Mouse (Mus musculus): ENCODE data around the gene Sh3gl1. TPM values are rescaled to one million over a fixed set of nuclear protein-coding genes. Genes with fewer than 3 reads are reported as not detected.

Gene Sh3gl1
- polyA plus RNA-seq, 1 experiment from 2014 or later = 97.1 TPM

GRCm38 (mm10) chr17:56024476-56024875 lies 12.0 kb downstream of the Sh3gl1 start:
- no peaks in the 10 kb centered on the region for H3K4me1 ChIP-seq (ENCODE audit: insufficient read depth, low read depth, low read length)

GRCm38 (mm10) chr17:56023386-56023785 lies 13.0 kb downstream of the Sh3gl1 start:
- ATAC-seq = peak; percentile 50
- DNase-seq (ENCODE audit: low spot score) = peak; percentile 47

More at GRCm38 (mm10) chr17:56024476-56024875, 12.0 kb downstream of the Sh3gl1 start:
- TF ChIP-seq CTCF (IDR thresholded peaks at IDR 0.05) (no peak), EP300 (IDR thresholded peaks at IDR 0.05) (no peak)
- DNase-seq (ENCODE audit: low spot score) (no peak), ATAC-seq (no peak)
- no peak overlapping the region for H3K4me3 ChIP-seq (ENCODE audit: low read depth, low read length)
- no peak overlapping the region for H3K9ac ChIP-seq (replicated peaks; ENCODE audit: low read depth)
- peaks cover 4% of the 10 kb centered on the region; the same call in 1 of the 2 replicates for H3K36me3 ChIP-seq (ENCODE audit: insufficient read depth, low read length)
- H3K27me3 ChIP-seq (replicated peaks; ENCODE audit: insufficient read depth, low read length) = no peaks in the 10 kb centered on the region
- no peak overlapping the region for H3K4me2 ChIP-seq (replicated peaks; ENCODE audit: low read depth, low read length)
- 54% methylated on average over 2 of the region's 2 CpGs for WGBS
- H3K9me3 ChIP-seq (ENCODE audit: low read length) = no peaks in the 10 kb centered on the region
- no peak overlapping the region for H3K27ac ChIP-seq (ENCODE audit: low read length)

GRCm38 (mm10) chr17:56022989-56023290 lies 13.5 kb downstream of the Sh3gl1 start:
- Histone ChIP-seq H3K9me3 (ENCODE audit: low read length) (no peaks in the 10 kb centered on the region), H3K9ac (replicated peaks; ENCODE audit: low read depth) (no peak overlapping the region), H3K36me3 (ENCODE audit: insufficient read depth, low read length) (peaks cover 17% of the 10 kb centered on the region), H3K4me1 (ENCODE audit: insufficient read depth, low read depth, low read length) (no peaks in the 10 kb centered on the region), H3K27ac (ENCODE audit: low read length) (no peak overlapping the region), H3K27me3 (replicated peaks; ENCODE audit: insufficient read depth, low read length) (no peaks in the 10 kb centered on the region), H3K4me3 (ENCODE audit: low read depth, low read length) (no peak overlapping the region), H3K4me2 (replicated peaks; ENCODE audit: low read depth, low read length) (no peak overlapping the region)
- DNase-seq (ENCODE audit: low spot score) (no peak), ATAC-seq (no peak)
- 82% methylated on average over 4 of the region's 4 CpGs for WGBS
- TF ChIP-seq CTCF (IDR thresholded peaks at IDR 0.05) (no peak), EP300 (IDR thresholded peaks at IDR 0.05) (no peak)

More at GRCm38 (mm10) chr17:56023386-56023785, 13.0 kb downstream of the Sh3gl1 start:
- no peaks in the 10 kb centered on the region for H3K4me1 ChIP-seq (ENCODE audit: insufficient read depth, low read depth, low read length)
- 0 out of 2 replicates have a peak overlapping the region, but pooled peaks have one; percentile 6 for H3K27ac ChIP-seq (ENCODE audit: low read length)
- no peaks in the 10 kb centered on the region for H3K9me3 ChIP-seq (ENCODE audit: low read length)
- WGBS = 44% methylated on average over 5 of the region's 5 CpGs
- H3K4me2 ChIP-seq (replicated peaks; ENCODE audit: low read depth, low read length) = no peak overlapping the region
- H3K9ac ChIP-seq (replicated peaks; ENCODE audit: low read depth) = no peak overlapping the region
- no peak overlapping the region for H3K4me3 ChIP-seq (ENCODE audit: low read depth, low read length)
- TF ChIP-seq CTCF (IDR thresholded peaks at IDR 0.05) = no peak
- no peak for TF ChIP-seq EP300 (IDR thresholded peaks at IDR 0.05)
- H3K27me3 ChIP-seq (replicated peaks; ENCODE audit: insufficient read depth, low read length) = no peaks in the 10 kb centered on the region
- H3K36me3 ChIP-seq (ENCODE audit: insufficient read depth, low read length) = peaks cover 15% of the 10 kb centered on the region

GRCm38 (mm10) chr17:56022131-56022988 lies 14.1 kb downstream of the Sh3gl1 start:
- DNase-seq (ENCODE audit: low spot score) = no peak
- H3K4me3 ChIP-seq (ENCODE audit: low read depth, low read length) = no peak overlapping the region
- H3K9ac ChIP-seq (replicated peaks; ENCODE audit: low read depth) = no peak overlapping the region
- 86% methylated on average over 2 of the region's 2 CpGs for WGBS
- no peak overlapping the region for H3K4me2 ChIP-seq (replicated peaks; ENCODE audit: low read depth, low read length)
- H3K27me3 ChIP-seq (replicated peaks; ENCODE audit: insufficient read depth, low read length) = no peaks in the 10 kb centered on the region
- peaks cover 22% of the 10 kb centered on the region for H3K36me3 ChIP-seq (ENCODE audit: insufficient read depth, low read length)
- H3K27ac ChIP-seq (ENCODE audit: low read length) = no peak overlapping the region
- H3K9me3 ChIP-seq (ENCODE audit: low read length) = no peaks in the 10 kb centered on the region
- no peak for ATAC-seq
- no peaks in the 10 kb centered on the region for H3K4me1 ChIP-seq (ENCODE audit: insufficient read depth, low read depth, low read length)
- TF ChIP-seq EP300 (IDR thresholded peaks at IDR 0.05) = no peak
- no peak for TF ChIP-seq CTCF (IDR thresholded peaks at IDR 0.05)

- no peaks in the 10 kb centered on the region for H3K27me3 ChIP-seq (replicated peaks; ENCODE audit: insufficient read depth, low read length)
- no peak for TF ChIP-seq EP300 (IDR thresholded peaks at IDR 0.05)
- no peak for TF ChIP-seq CTCF (IDR thresholded peaks at IDR 0.05)
- H3K27ac ChIP-seq (ENCODE audit: low read length) = no peak overlapping the region
- H3K4me3 ChIP-seq (ENCODE audit: low read depth, low read length) = no peak overlapping the region
- H3K9ac ChIP-seq (replicated peaks; ENCODE audit: low read depth) = no peak overlapping the region; the same call in 1 of the 2 replicates
- WGBS = 86% methylated on average over 4 of the region's 4 CpGs
- no peak for ATAC-seq
- H3K4me1 ChIP-seq (ENCODE audit: insufficient read depth, low read depth, low read length) = no peaks in the 10 kb centered on the region
- peaks cover 31% of the 10 kb centered on the region for H3K36me3 ChIP-seq (ENCODE audit: insufficient read depth, low read length)
- no peak overlapping the region for H3K4me2 ChIP-seq (replicated peaks; ENCODE audit: low read depth, low read length)
- no peaks in the 10 kb centered on the region for H3K9me3 ChIP-seq (ENCODE audit: low read length)
- no peak for DNase-seq (ENCODE audit: low spot score)
Observed at GRCm38 (mm10) chr17:56021161-56021910, 15.1 kb downstream of the Sh3gl1 start.

GRCm38 (mm10) chr17:56020400-56021084 lies 15.9 kb downstream of the Sh3gl1 start:
- Histone ChIP-seq H3K9me3 (ENCODE audit: low read length) (no peaks in the 10 kb centered on the region), H3K4me1 (ENCODE audit: insufficient read depth, low read depth, low read length) (no peaks in the 10 kb centered on the region), H3K27me3 (replicated peaks; ENCODE audit: insufficient read depth, low read length) (no peaks in the 10 kb centered on the region), H3K27ac (ENCODE audit: low read length) (no peak overlapping the region), H3K9ac (replicated peaks; ENCODE audit: low read depth) (no peak overlapping the region), H3K4me3 (ENCODE audit: low read depth, low read length) (no peak overlapping the region), H3K36me3 (ENCODE audit: insufficient read depth, low read length) (peaks cover 38% of the 10 kb centered on the region), H3K4me2 (replicated peaks; ENCODE audit: low read depth, low read length) (no peak overlapping the region)
- no peak for DNase-seq (ENCODE audit: low spot score)
- no peak for ATAC-seq
- TF ChIP-seq EP300 (IDR thresholded peaks at IDR 0.05) (no peak), CTCF (IDR thresholded peaks at IDR 0.05) (no peak)
- 88% methylated on average over 6 of the region's 6 CpGs for WGBS

Data from lung, postnatal 0 days (tissue).